Mouse (Mus musculus) hindbrain, embryonic 13.5 days (tissue): ENCODE results near the gene Gsg1. TPM values are rescaled to one million over a fixed set of nuclear protein-coding genes. Genes with fewer than 3 reads are reported as not detected.

Experiments
- ATAC-seq: fragments of 200-750 bp; cut with Nextera tagmentation; 2 replicates; pipeline ENCODE4 v1.8.0; 2017; ENCODE audit warnings: moderate TSS enrichment; ENCODE audit not compliant: low FRiP score
- H3K27ac ChIP-seq: fragments of 300-500 bp; sonication (generic); 2 replicates; pipeline ENCODE4 v1.5.1; 2015; ENCODE audit warnings: inconsistent platforms, mild to moderate bottlenecking, moderate library complexity
- H3K27me3 ChIP-seq: fragments of 300-500 bp; sonication (generic); 2 replicates; pipeline ENCODE4 v1.6.1; 2015; ENCODE audit warnings: mild to moderate bottlenecking, inconsistent platforms
- H3K36me3 ChIP-seq: fragments of 300-500 bp; sonication (generic); 2 replicates; pipeline ENCODE4 v1.6.1; 2015; ENCODE audit warnings: mild to moderate bottlenecking, inconsistent platforms
- H3K4me1 ChIP-seq: fragments of 300-500 bp; sonication (generic); replicated peaks from 2 replicates; pipeline ENCODE4 v1.6.1; 2015; ENCODE audit warnings: inconsistent platforms
- H3K4me2 ChIP-seq: fragments of 300-500 bp; sonication (generic); 2 replicates; pipeline ENCODE4 v1.6.1; 2015; ENCODE audit warnings: inconsistent platforms, mild to moderate bottlenecking, moderate library complexity
- H3K4me3 ChIP-seq: fragments of 300-500 bp; sonication (generic); 2 replicates; pipeline ENCODE4 v1.5.1; 2015; ENCODE audit warnings: mild to moderate bottlenecking, inconsistent platforms
- H3K9ac ChIP-seq: fragments of 300-500 bp; sonication (generic); 2 replicates; pipeline ENCODE4 v1.6.1; 2015; ENCODE audit warnings: mild to moderate bottlenecking, inconsistent platforms
- H3K9me3 ChIP-seq: fragments of 300-500 bp; sonication (generic); 2 replicates; pipeline ENCODE4 v1.6.1; 2016; ENCODE audit warnings: inconsistent platforms
- WGBS: fragments of 180-500 bp; shearing (Covaris S2); methylation state at CpG from one replicate; pipeline ENCODE4 v1.1.7; 2015; 5-methylcytosine and 5-hydroxymethylcytosine counted together
- polyA plus RNA-seq: library from polyadenylated mRNA; unstranded; fragments of >200 nt; fragmentation: Nextera tagmentation; extraction: Ambion mirVana; gene quantifications from 2 replicates; pipeline ENCODE4 v1.2.1, GENCODE M21; 2015

The Gsg1 gene
- polyA plus RNA-seq, 1 experiment from 2014 or later, result 0.32 TPM

GRCm38 (mm10) chr6:135251849-135252727 is 2.1 kb downstream of the Gsg1 start:
- Histone ChIP-seq H3K27me3 (no peaks in the 10 kb centered on the region), H3K4me3 (peak overlapping the region; percentile 24), H3K27ac (peak overlapping the region; percentile 82)

GRCm38 (mm10) chr6:135250926-135251699 is 3.0 kb downstream of the Gsg1 start:
- Histone ChIP-seq H3K27me3 (no peaks in the 10 kb centered on the region), H3K9me3 (peaks cover 5% of the 10 kb centered on the region; the same call in 1 of the 2 replicates), H3K4me1 (peaks cover 24% of the 10 kb centered on the region), H3K27ac (peak overlapping the region; percentile 82; the same call in 1 of the 2 replicates), H3K36me3 (no peaks in the 10 kb centered on the region), H3K9ac (no peak overlapping the region), H3K4me2 (no peak overlapping the region), H3K4me3 (no peak overlapping the region)
- ATAC-seq, result no peak
- 65% methylated on average over 19 of the region's 19 CpGs for WGBS

More at GRCm38 (mm10) chr6:135251849-135252727, 2.1 kb downstream of the Gsg1 start:
- peak overlapping the region; percentile 51 for H3K4me2 ChIP-seq
- H3K9ac ChIP-seq, result peak overlapping the region; percentile 62
- peaks cover 24% of the 10 kb centered on the region for H3K4me1 ChIP-seq
- no peaks in the 10 kb centered on the region for H3K36me3 ChIP-seq
- peak; percentile 82 for ATAC-seq
- 46% methylated on average over 24 of the region's 24 CpGs for WGBS
- H3K9me3 ChIP-seq, result peaks cover 5% of the 10 kb centered on the region; the same call in 1 of the 2 replicates

GRCm38 (mm10) chr6:135249846-135250531 is 4.2 kb downstream of the Gsg1 start:
- Histone ChIP-seq H3K27me3 (no peaks in the 10 kb centered on the region), H3K4me2 (no peak overlapping the region), H3K9ac (no peak overlapping the region), H3K36me3 (no peaks in the 10 kb centered on the region), H3K27ac (no peak overlapping the region), H3K9me3 (no peaks in the 10 kb centered on the region), H3K4me3 (no peak overlapping the region), H3K4me1 (peaks cover 24% of the 10 kb centered on the region)
- 57% methylated on average over 19 of the region's 19 CpGs for WGBS
- ATAC-seq, result no peak

GRCm38 (mm10) chr6:135247861-135248260 is 6.3 kb downstream of the Gsg1 start:
- 62% methylated on average over 6 of the region's 6 CpGs for WGBS
- Histone ChIP-seq H3K36me3 (no peaks in the 10 kb centered on the region), H3K27me3 (no peaks in the 10 kb centered on the region), H3K9ac (no peak overlapping the region), H3K4me3 (no peak overlapping the region), H3K27ac (no peak overlapping the region), H3K4me2 (no peak overlapping the region), H3K9me3 (no peaks in the 10 kb centered on the region), H3K4me1 (peaks cover 24% of the 10 kb centered on the region)
- ATAC-seq, result no peak

- Histone ChIP-seq H3K4me2 (no peak overlapping the region), H3K9me3 (no peaks in the 10 kb centered on the region), H3K27ac (no peak overlapping the region), H3K4me3 (no peak overlapping the region), H3K27me3 (no peaks in the 10 kb centered on the region), H3K4me1 (peaks cover 6% of the 10 kb centered on the region; the same call in 1 of the 2 replicates), H3K9ac (no peak overlapping the region), H3K36me3 (no peaks in the 10 kb centered on the region)
- 59% methylated on average over 8 of the region's 8 CpGs for WGBS
- ATAC-seq, result no peak
These were observed 8.6 kb downstream of the Gsg1 start for GRCm38 (mm10) chr6:135245586-135245985.

GRCm38 (mm10) chr6:135240361-135240760 is 13.8 kb downstream of the Gsg1 start:
- WGBS, result 97% methylated on average over 8 of the region's 8 CpGs
- ATAC-seq, result no peak
- peaks cover 28% of the 10 kb centered on the region for H3K36me3 ChIP-seq
- H3K4me1 ChIP-seq, result no peaks in the 10 kb centered on the region
- no peak overlapping the region for H3K4me3 ChIP-seq
- no peak overlapping the region for H3K4me2 ChIP-seq
- no peaks in the 10 kb centered on the region for H3K27me3 ChIP-seq
- no peak overlapping the region for H3K27ac ChIP-seq
- no peak overlapping the region for H3K9ac ChIP-seq
- no peaks in the 10 kb centered on the region for H3K9me3 ChIP-seq

GRCm38 (mm10) chr6:135238211-135238610 is 15.9 kb downstream of the Gsg1 start:
- H3K36me3 ChIP-seq, result peaks cover 50% of the 10 kb centered on the region
- no peak overlapping the region for H3K4me2 ChIP-seq
- no peak overlapping the region for H3K9ac ChIP-seq
- no peak overlapping the region for H3K4me3 ChIP-seq
- H3K4me1 ChIP-seq, result no peaks in the 10 kb centered on the region
- ATAC-seq, result no peak
- H3K27me3 ChIP-seq, result no peaks in the 10 kb centered on the region
- H3K27ac ChIP-seq, result no peak overlapping the region
- 58% methylated on average over 4 of the region's 4 CpGs for WGBS
- no peaks in the 10 kb centered on the region for H3K9me3 ChIP-seq

- Histone ChIP-seq H3K4me1 (no peaks in the 10 kb centered on the region), H3K9ac (no peak overlapping the region), H3K9me3 (no peaks in the 10 kb centered on the region), H3K27ac (no peak overlapping the region), H3K27me3 (no peaks in the 10 kb centered on the region), H3K4me3 (no peak overlapping the region), H3K4me2 (no peak overlapping the region), H3K36me3 (peaks cover 58% of the 10 kb centered on the region)
- WGBS, result 78% methylated on average over 14 of the region's 14 CpGs
- ATAC-seq, result no peak
These were observed 16.8 kb downstream of the Gsg1 start for GRCm38 (mm10) chr6:135237326-135237725.

- no peak overlapping the region for H3K4me3 ChIP-seq
- ATAC-seq, result no peak
- no peak overlapping the region for H3K9ac ChIP-seq
- H3K27me3 ChIP-seq, result no peaks in the 10 kb centered on the region
- no peak overlapping the region for H3K4me2 ChIP-seq
- no peaks in the 10 kb centered on the region for H3K9me3 ChIP-seq
- H3K36me3 ChIP-seq, result peaks cover 65% of the 10 kb centered on the region
- no peaks in the 10 kb centered on the region for H3K4me1 ChIP-seq
- WGBS, result 93% methylated on average over 3 of the region's 3 CpGs
- H3K27ac ChIP-seq, result no peak overlapping the region
These were observed 17.6 kb downstream of the Gsg1 start for GRCm38 (mm10) chr6:135236576-135236975.

GRCm38 (mm10) chr6:135235742-135236141 is 18.4 kb downstream of the Gsg1 start:
- WGBS, result 94% methylated on average over 3 of the region's 3 CpGs
- H3K4me3 ChIP-seq, result no peak overlapping the region
- H3K9ac ChIP-seq, result no peak overlapping the region
- H3K36me3 ChIP-seq, result peaks cover 67% of the 10 kb centered on the region
- no peaks in the 10 kb centered on the region for H3K4me1 ChIP-seq
- no peaks in the 10 kb centered on the region for H3K9me3 ChIP-seq
- H3K27me3 ChIP-seq, result no peaks in the 10 kb centered on the region
- H3K4me2 ChIP-seq, result no peak overlapping the region
- ATAC-seq, result no peak
- no peak overlapping the region for H3K27ac ChIP-seq

- Histone ChIP-seq H3K4me1 (peaks cover 7% of the 10 kb centered on the region), H3K36me3 (peaks cover 84% of the 10 kb centered on the region), H3K4me3 (no peak overlapping the region), H3K9me3 (no peaks in the 10 kb centered on the region), H3K27ac (no peak overlapping the region), H3K27me3 (no peaks in the 10 kb centered on the region), H3K4me2 (no peak overlapping the region), H3K9ac (no peak overlapping the region)
- WGBS, result 57% methylated on average over 12 of the region's 12 CpGs
- no peak for ATAC-seq
These were observed 21.5 kb downstream of the Gsg1 start for GRCm38 (mm10) chr6:135232443-135233182.
